Mouse (Mus musculus) forebrain, embryonic 15.5 days (tissue): Measurements from ENCODE around the gene Ap1g2. TPM values are rescaled to one million over a fixed set of nuclear protein-coding genes. Genes with fewer than 3 reads are reported as not detected.
A peak's percentile ranks its signal among the peaks of the same experiment; 100 is the strongest.

Experiments used
- ATAC-seq: fragments of 200-750 bp; cut with Nextera tagmentation; replicated peaks from 2 replicates; pipeline ENCODE4 v1.8.0; 2017; ENCODE audit warnings: mild to moderate bottlenecking, moderate TSS enrichment, moderate library complexity
- H3K27ac ChIP-seq: fragments of 300-500 bp; sonication (generic); replicated peaks from 2 replicates; pipeline ENCODE4 v1.5.1; 2015; ENCODE audit warnings: mild to moderate bottlenecking, inconsistent platforms
- H3K27me3 ChIP-seq: fragments of 300-500 bp; sonication (generic); 2 replicates; pipeline ENCODE4 v1.6.1; 2015; ENCODE audit warnings: inconsistent platforms
- H3K36me3 ChIP-seq: fragments of 300-500 bp; sonication (generic); 2 replicates; pipeline ENCODE4 v1.6.1; 2015; ENCODE audit warnings: mild to moderate bottlenecking, inconsistent platforms
- H3K4me1 ChIP-seq: fragments of 300-500 bp; sonication (generic); 2 replicates; pipeline ENCODE4 v1.6.1; 2015; ENCODE audit warnings: inconsistent platforms
- H3K4me2 ChIP-seq: fragments of 300-500 bp; sonication (generic); replicated peaks from 2 replicates; pipeline ENCODE4 v1.6.1; 2015; ENCODE audit warnings: mild to moderate bottlenecking, inconsistent platforms
- H3K4me3 ChIP-seq: fragments of 300-500 bp; sonication (generic); 2 replicates; pipeline ENCODE4 v1.5.1; 2015; ENCODE audit warnings: mild to moderate bottlenecking, inconsistent platforms
- H3K9ac ChIP-seq: fragments of 300-500 bp; sonication (generic); replicated peaks from 2 replicates; pipeline ENCODE4 v1.6.1; 2015; ENCODE audit warnings: mild to moderate bottlenecking, inconsistent platforms
- H3K9me3 ChIP-seq: fragments of 300-500 bp; sonication (generic); 2 replicates; pipeline ENCODE4 v1.6.1; 2016; ENCODE audit warnings: inconsistent platforms
- WGBS: fragments of 180-500 bp; shearing (Covaris S2); methylation state at CpG from one replicate; pipeline ENCODE4 v1.1.7; 2015; ENCODE audit warnings: mixed read lengths; 5-methylcytosine and 5-hydroxymethylcytosine counted together
- polyA plus RNA-seq: library from polyadenylated mRNA; unstranded; fragments of >200 nt; fragmentation: Nextera tagmentation; extraction: Ambion mirVana; gene quantifications from 2 replicates; pipeline ENCODE4 v1.2.1, GENCODE M21; 2015

Ap1g2 gene
- polyA plus RNA-seq, result 11.4 and 13.0 TPM in 2 replicates

GRCm38 (mm10) chr14:55105836-55106809, at the start of gene Ap1g2:
TSS of gene Ap1g2 (minus strand) at chr14:55106593.
- Histone ChIP-seq H3K4me1 (peaks cover 61% of the 10 kb centered on the region), H3K4me2 (peak within 1 kb of the TSS; percentile 97), H3K4me3 (peak within 1 kb of the TSS; percentile 46), H3K9ac (peak within 1 kb of the TSS; percentile 72), H3K36me3 (no peaks in the 10 kb centered on the region), H3K27me3 (no peaks in the 10 kb centered on the region), H3K27ac (peak within 1 kb of the TSS; percentile 92), H3K9me3 (no peaks in the 10 kb centered on the region)
- peak; percentile 50 for ATAC-seq
- WGBS, result under 1% methylated on average over 39 of the region's 39 CpGs

DNA sequence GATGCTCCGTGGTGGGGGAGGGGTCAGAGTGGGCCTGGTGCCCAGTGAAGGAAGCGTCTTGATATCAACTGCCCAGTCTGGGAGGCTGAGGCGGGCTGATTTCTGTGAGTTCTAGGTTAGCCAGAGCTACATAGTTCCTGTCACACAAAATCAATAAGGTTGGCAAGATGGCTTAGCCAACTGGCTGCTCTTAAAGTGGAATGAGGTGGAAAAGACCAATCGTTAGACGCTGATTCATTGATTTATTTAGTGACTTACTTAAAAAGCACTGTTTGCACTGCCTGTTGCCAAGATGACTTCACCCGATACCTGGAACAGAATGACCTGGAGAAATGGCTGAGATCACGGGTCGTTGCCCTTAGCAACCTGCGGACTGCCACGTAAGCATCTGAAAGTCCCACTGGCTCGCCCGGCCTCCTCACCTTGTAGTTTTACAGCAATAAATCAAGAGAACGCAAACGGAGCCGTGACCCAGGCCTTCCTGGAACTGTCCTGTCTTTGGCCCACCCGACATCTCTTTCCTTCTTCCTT, 46.6 kb upstream of the Ap1g2 start:
- no peaks in the 10 kb centered on the region for H3K27me3 ChIP-seq
- no peak overlapping the region for H3K27ac ChIP-seq
- H3K4me1 ChIP-seq, result 0 out of 2 replicates have a peak, but pooled peaks cover 3% of the 10 kb centered on the region
- 88% methylated on average over 16 of the region's 16 CpGs for WGBS
- no peak for ATAC-seq
- no peak overlapping the region for H3K9ac ChIP-seq
- H3K4me2 ChIP-seq, result no peak overlapping the region
- H3K36me3 ChIP-seq, result no peaks in the 10 kb centered on the region
- H3K9me3 ChIP-seq, result no peaks in the 10 kb centered on the region
- H3K4me3 ChIP-seq, result no peak overlapping the region

- 0 out of 2 replicates have a peak, but pooled peaks cover 3% of the 10 kb centered on the region for H3K4me1 ChIP-seq
- ATAC-seq, result no peak
- no peak overlapping the region for H3K9ac ChIP-seq
- no peaks in the 10 kb centered on the region for H3K36me3 ChIP-seq
- no peaks in the 10 kb centered on the region for H3K9me3 ChIP-seq
- no peak overlapping the region for H3K4me2 ChIP-seq
- WGBS, result 61% methylated on average over 4 of the region's 4 CpGs
- H3K4me3 ChIP-seq, result no peak overlapping the region
- no peaks in the 10 kb centered on the region for H3K27me3 ChIP-seq
- no peak overlapping the region for H3K27ac ChIP-seq
Observed at GRCm38 (mm10) chr14:55152174-55152573, 45.8 kb upstream of the Ap1g2 start.

- no peaks in the 10 kb centered on the region for H3K27me3 ChIP-seq
- H3K4me2 ChIP-seq, result no peak overlapping the region
- WGBS, result 85% methylated on average over 5 of the region's 5 CpGs
- 0 out of 2 replicates have a peak, but pooled peaks cover 3% of the 10 kb centered on the region for H3K4me1 ChIP-seq
- H3K9me3 ChIP-seq, result no peaks in the 10 kb centered on the region
- no peaks in the 10 kb centered on the region for H3K36me3 ChIP-seq
- H3K27ac ChIP-seq, result no peak overlapping the region
- no peak for ATAC-seq
- H3K4me3 ChIP-seq, result no peak overlapping the region
- H3K9ac ChIP-seq, result no peak overlapping the region
Observed at GRCm38 (mm10) chr14:55150985-55151384, 44.6 kb upstream of the Ap1g2 start.

- no peaks in the 10 kb centered on the region for H3K36me3 ChIP-seq
- ATAC-seq, result peak; percentile 70
- no peak overlapping the region for H3K9ac ChIP-seq
- no peak overlapping the region for H3K4me2 ChIP-seq
- no peaks in the 10 kb centered on the region for H3K9me3 ChIP-seq
- WGBS, result 68% methylated on average over 5 of the region's 5 CpGs
- peak overlapping the region; percentile 15; the same call in 1 of the 2 replicates for H3K27ac ChIP-seq
- H3K4me3 ChIP-seq, result no peak overlapping the region
- 0 out of 2 replicates have a peak, but pooled peaks cover 3% of the 10 kb centered on the region for H3K4me1 ChIP-seq
- no peaks in the 10 kb centered on the region for H3K27me3 ChIP-seq
Observed at GRCm38 (mm10) chr14:55149041-55149440, 42.6 kb upstream of the Ap1g2 start.

DNA sequence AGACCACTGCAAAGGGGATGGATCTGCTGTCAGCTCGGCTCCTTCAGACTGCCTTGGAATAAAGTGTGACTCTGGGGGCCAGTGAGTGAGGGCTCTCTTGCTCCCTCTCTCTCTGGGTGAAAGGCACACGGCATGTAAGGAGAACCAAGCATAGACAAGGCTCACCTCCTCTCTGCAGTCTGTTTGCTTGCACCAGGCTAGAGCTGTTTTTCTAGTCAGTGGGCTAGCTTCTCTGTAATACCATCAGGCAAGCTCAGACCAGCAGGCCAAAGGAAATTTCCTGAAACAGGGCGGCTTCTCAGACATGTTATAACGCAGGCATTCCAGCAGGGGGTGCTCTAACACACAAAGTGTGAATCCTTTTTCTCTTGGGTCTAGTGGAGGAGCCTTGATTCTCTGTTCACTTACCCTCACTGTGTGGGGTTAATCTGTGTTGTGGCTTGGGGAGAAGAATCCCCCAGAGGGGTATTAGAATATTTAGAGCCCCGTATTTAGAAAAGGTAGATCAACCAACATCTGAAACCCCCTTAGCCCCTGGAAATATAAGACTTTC, 42.0 kb upstream of the Ap1g2 start:
- H3K4me1 ChIP-seq, result 0 out of 2 replicates have a peak, but pooled peaks cover 3% of the 10 kb centered on the region
- H3K27me3 ChIP-seq, result no peaks in the 10 kb centered on the region
- no peak overlapping the region for H3K4me3 ChIP-seq
- H3K27ac ChIP-seq, result 0 out of 2 replicates have a peak overlapping the region, but pooled peaks have one; percentile 15
- WGBS, result 21% methylated on average over 5 of the region's 5 CpGs
- peak; percentile 65 for ATAC-seq
- no peak overlapping the region for H3K4me2 ChIP-seq
- H3K9me3 ChIP-seq, result no peaks in the 10 kb centered on the region
- H3K9ac ChIP-seq, result no peak overlapping the region
- H3K36me3 ChIP-seq, result no peaks in the 10 kb centered on the region

DNA sequence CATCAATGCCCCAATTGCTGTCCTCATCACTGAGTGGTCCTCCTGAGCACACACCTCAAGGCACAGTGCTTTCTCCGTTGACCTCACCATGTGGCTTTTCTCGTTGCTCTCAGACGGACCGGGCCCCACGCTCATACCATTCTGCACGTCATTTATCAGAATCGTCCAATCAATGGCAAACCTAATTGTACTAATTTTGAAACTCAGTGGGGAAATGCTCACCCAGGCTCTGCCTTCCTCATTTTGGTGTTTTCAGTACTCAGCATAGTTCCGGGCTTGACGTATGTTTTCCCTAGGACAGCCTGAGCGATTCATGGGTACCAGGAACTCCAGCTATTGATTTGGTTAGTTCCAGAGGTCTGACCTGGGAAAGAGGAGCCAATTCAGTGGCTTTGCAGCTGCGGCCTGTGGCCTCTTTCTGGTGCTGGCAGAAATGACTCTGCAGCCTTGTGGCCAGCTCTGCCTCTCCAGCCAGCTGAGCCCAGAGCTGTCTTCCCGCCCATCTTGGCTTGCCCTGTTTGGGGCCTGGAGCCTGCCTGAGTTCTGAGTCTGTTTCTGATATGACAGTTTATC, 40.5 kb upstream of the Ap1g2 start:
- Histone ChIP-seq H3K27me3 (no peaks in the 10 kb centered on the region), H3K4me3 (no peak overlapping the region), H3K9ac (no peak overlapping the region), H3K9me3 (no peaks in the 10 kb centered on the region), H3K4me1 (0 out of 2 replicates have a peak, but pooled peaks cover 3% of the 10 kb centered on the region), H3K4me2 (no peak overlapping the region), H3K27ac (no peak overlapping the region), H3K36me3 (no peaks in the 10 kb centered on the region)
- ATAC-seq, result no peak
- 88% methylated on average over 12 of the region's 12 CpGs for WGBS

GRCm38 (mm10) chr14:55146324-55146723, 39.9 kb upstream of the Ap1g2 start:
- 85% methylated on average over 1 of the region's 1 CpGs for WGBS
- H3K9me3 ChIP-seq, result no peaks in the 10 kb centered on the region
- no peak for ATAC-seq

DNA sequence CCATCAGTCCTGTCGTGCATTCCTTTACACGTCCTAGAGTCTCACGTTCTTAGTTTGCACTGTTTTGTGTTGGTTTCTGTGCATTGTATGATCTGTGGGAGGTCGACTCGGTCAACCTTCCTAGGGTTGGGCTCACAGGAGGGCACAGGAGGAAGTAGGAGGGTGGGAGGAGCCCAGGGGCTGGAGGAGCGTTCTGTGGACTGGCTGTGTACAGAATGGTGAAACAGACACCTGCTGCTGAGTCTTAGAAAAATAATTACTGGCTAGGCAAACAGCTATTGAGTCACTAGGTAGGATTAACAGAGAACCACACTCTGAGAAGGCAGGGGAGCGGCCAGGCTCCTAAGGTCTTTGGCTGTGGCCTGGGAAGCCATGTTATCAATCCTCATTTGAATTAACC, 32.9 kb upstream of the Ap1g2 start:
- H3K9me3 ChIP-seq, result no peaks in the 10 kb centered on the region
- no peak overlapping the region for H3K4me2 ChIP-seq
- ATAC-seq, result no peak

More at GRCm38 (mm10) chr14:55146324-55146723, 39.9 kb upstream of the Ap1g2 start:
- H3K27me3 ChIP-seq, result no peaks in the 10 kb centered on the region
- H3K27ac ChIP-seq, result no peak overlapping the region
- H3K4me3 ChIP-seq, result no peak overlapping the region
- H3K4me1 ChIP-seq, result 0 out of 2 replicates have a peak, but pooled peaks cover 3% of the 10 kb centered on the region
- no peak overlapping the region for H3K9ac ChIP-seq
- no peaks in the 10 kb centered on the region for H3K36me3 ChIP-seq
- H3K4me2 ChIP-seq, result no peak overlapping the region

DNA sequence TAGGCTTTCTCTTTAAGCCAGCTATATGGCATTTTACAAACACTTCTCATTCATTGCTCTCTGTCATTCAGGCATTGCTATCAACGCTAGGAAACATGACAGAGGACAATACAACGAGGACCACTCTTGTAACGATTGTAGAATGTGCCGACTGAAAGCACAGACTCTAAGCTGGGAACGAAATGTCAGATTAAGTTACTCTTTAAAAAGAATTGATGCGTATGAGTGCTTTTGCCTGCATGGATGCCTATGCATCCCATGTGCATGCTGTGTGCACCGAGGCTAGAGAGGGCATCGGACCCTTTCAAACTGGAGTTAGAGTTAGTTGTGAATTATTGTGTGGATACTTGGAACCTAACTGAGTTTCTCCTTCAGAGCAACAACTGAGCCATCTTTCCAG, 29.3 kb upstream of the Ap1g2 start:
- Histone ChIP-seq H3K4me3 (no peak overlapping the region), H3K9me3 (no peaks in the 10 kb centered on the region), H3K4me2 (no peak overlapping the region), H3K9ac (no peak overlapping the region), H3K36me3 (no peaks in the 10 kb centered on the region), H3K27me3 (no peaks in the 10 kb centered on the region), H3K4me1 (no peaks in the 10 kb centered on the region), H3K27ac (no peak overlapping the region)
- WGBS, result 55% methylated on average over 8 of the region's 8 CpGs
- ATAC-seq, result no peak

More for the DNA sequence above, 32.9 kb upstream of the Ap1g2 start:
- Histone ChIP-seq H3K4me1 (no peaks in the 10 kb centered on the region), H3K27ac (no peak overlapping the region), H3K9ac (no peak overlapping the region), H3K36me3 (no peaks in the 10 kb centered on the region), H3K27me3 (no peaks in the 10 kb centered on the region), H3K4me3 (no peak overlapping the region)
- 33% methylated on average over 7 of the region's 7 CpGs for WGBS

GRCm38 (mm10) chr14:55126521-55126920, 20.1 kb upstream of the Ap1g2 start:
- H3K9me3 ChIP-seq, result no peaks in the 10 kb centered on the region
- no peak overlapping the region for H3K4me3 ChIP-seq
- H3K36me3 ChIP-seq, result no peaks in the 10 kb centered on the region
- WGBS, result 78% methylated on average over 7 of the region's 7 CpGs
- no peak overlapping the region for H3K9ac ChIP-seq
- H3K4me1 ChIP-seq, result peaks cover 12% of the 10 kb centered on the region
- no peak overlapping the region for H3K4me2 ChIP-seq
- ATAC-seq, result no peak
- H3K27me3 ChIP-seq, result no peaks in the 10 kb centered on the region
- H3K27ac ChIP-seq, result no peak overlapping the region

DNA sequence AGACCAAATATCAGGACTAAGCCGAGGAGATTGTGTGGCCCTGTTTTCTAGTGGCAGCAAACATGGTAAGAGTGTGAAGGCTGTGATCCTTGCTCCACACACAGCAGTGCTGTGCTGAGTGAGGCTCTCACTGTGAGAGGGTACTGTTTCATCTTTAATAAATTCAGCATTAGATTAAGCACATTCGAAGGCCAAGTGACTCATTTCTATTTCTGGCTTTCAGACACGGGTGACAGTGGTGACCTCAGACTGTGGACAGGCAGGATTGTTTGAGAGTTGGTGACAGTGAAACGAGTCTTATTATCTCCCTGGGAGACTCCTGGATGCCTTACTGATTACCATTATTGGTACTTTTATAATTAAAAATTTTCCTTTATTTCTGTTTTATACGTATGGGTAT, 19.3 kb upstream of the Ap1g2 start:
- H3K4me3 ChIP-seq, result no peak overlapping the region
- H3K4me1 ChIP-seq, result peaks cover 12% of the 10 kb centered on the region
- H3K4me2 ChIP-seq, result no peak overlapping the region
- no peaks in the 10 kb centered on the region for H3K36me3 ChIP-seq
- 89% methylated on average over 5 of the region's 5 CpGs for WGBS
- no peak for ATAC-seq
- H3K27ac ChIP-seq, result no peak overlapping the region
- H3K27me3 ChIP-seq, result no peaks in the 10 kb centered on the region
- no peaks in the 10 kb centered on the region for H3K9me3 ChIP-seq
- H3K9ac ChIP-seq, result no peak overlapping the region
